Mouse (Mus musculus) cerebellum, adult 11-12 months (tissue): ENCODE data around the gene Rpp25.

ENCODE experiments used
- DNase-seq: peaks from one replicate; pipeline ENCODE4 v3.0.0; 2022

The Rpp25 gene

GRCm38 (mm10) chr9:57503622-57504380 lies at the start of gene Rpp25:
TSS of gene Rpp25 (plus strand) at chr9:57504026.
- DNase-seq, result no peak

GRCm38 (mm10) chr9:57459707-57460106 lies 44.1 kb upstream of the Rpp25 start:
- no peak for DNase-seq

- no peak for DNase-seq
Observed at GRCm38 (mm10) chr9:57462866-57463265, 41.0 kb upstream of the Rpp25 start.

- DNase-seq, result no peak
Observed at GRCm38 (mm10) chr9:57466101-57466500, 37.7 kb upstream of the Rpp25 start.

GRCm38 (mm10) chr9:57467271-57467771 lies 36.5 kb upstream of the Rpp25 start:
- peak; percentile 75 for DNase-seq

GRCm38 (mm10) chr9:57467896-57468549 lies 35.8 kb upstream of the Rpp25 start, which contains the start of gene Scamp5:
TSS of gene Scamp5 (minus strand) at chr9:57468060.
- DNase-seq, result peak; percentile 93

GRCm38 (mm10) chr9:57468914-57469313 lies 34.9 kb upstream of the Rpp25 start:
- peak; percentile 64 for DNase-seq

GRCm38 (mm10) chr9:57485774-57486173 lies 18.1 kb upstream of the Rpp25 start:
- DNase-seq, result peak; percentile 70

- DNase-seq, result no peak
Observed at GRCm38 (mm10) chr9:57487807-57488206, 16.0 kb upstream of the Rpp25 start.

- DNase-seq, result no peak
Observed at GRCm38 (mm10) chr9:57493532-57493931, 10.3 kb upstream of the Rpp25 start.

- no peak for DNase-seq
Observed at GRCm38 (mm10) chr9:57494970-57495369, 8.9 kb upstream of the Rpp25 start.

- no peak for DNase-seq
Observed at GRCm38 (mm10) chr9:57497236-57497635, 6.6 kb upstream of the Rpp25 start.

GRCm38 (mm10) chr9:57498536-57498935 lies 5.3 kb upstream of the Rpp25 start:
- no peak for DNase-seq

- DNase-seq, result no peak
Observed at GRCm38 (mm10) chr9:57501452-57501851, 2.4 kb upstream of the Rpp25 start.

GRCm38 (mm10) chr9:57501861-57502260 lies 2.0 kb upstream of the Rpp25 start:
- no peak for DNase-seq

- DNase-seq, result no peak
Observed at GRCm38 (mm10) chr9:57502911-57503621, 760 bp upstream of the Rpp25 start.

GRCm38 (mm10) chr9:57504381-57504700 lies 515 bp downstream of the Rpp25 start:
- peak; percentile 36 for DNase-seq

GRCm38 (mm10) chr9:57504891-57505290 lies 1.1 kb downstream of the Rpp25 start:
- no peak for DNase-seq

- DNase-seq, result no peak
Observed at GRCm38 (mm10) chr9:57505700-57506099, 1.9 kb downstream of the Rpp25 start.

GRCm38 (mm10) chr9:57510577-57510976 lies 6.8 kb downstream of the Rpp25 start:
- no peak for DNase-seq

GRCm38 (mm10) chr9:57517113-57517512 lies 13.3 kb downstream of the Rpp25 start:
- DNase-seq, result no peak

GRCm38 (mm10) chr9:57520375-57521055 lies 16.7 kb downstream of the Rpp25 start:
- DNase-seq, result no peak
